Mouse (Mus musculus): ENCODE measurements around the gene Tmem132b. TPM values are rescaled to one million over a fixed set of nuclear protein-coding genes. Genes with fewer than 3 reads are reported as not detected.

Tmem132b gene
- total and polyA plus RNA-seq, 3 experiments, result not detected

DNA sequence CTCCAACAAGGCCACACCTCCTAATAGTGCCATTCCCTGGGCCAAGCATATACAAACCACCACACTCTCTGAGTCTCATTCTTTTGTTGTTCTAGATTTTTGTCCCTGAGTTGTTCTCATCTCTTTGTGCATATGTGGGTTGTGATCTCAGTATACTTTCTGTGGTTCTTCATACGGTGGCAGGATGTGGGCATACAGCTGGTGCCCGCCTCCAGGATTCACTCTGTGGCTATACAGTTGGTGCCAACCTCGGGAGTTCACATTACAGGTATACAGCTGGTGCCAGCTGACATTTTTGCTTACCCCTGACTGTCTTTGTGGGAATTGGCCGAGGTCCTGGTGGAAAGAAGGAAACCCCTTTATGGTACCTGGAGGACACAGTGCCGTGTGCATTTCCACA lies 53.6 kb downstream of the Tmem132b start:
- DNase-seq (ENCODE audit: extremely low read depth), result no peak
- Histone ChIP-seq H3K9me3 (replicated peaks; ENCODE audit: low read length) (peaks cover 2% of the 10 kb centered on the region), H3K4me1 (ENCODE audit: control insufficient read depth in 1 of 2, insufficient read depth in 2 of 2) (no peaks in the 10 kb centered on the region), H3K36me3 (replicated peaks in 1 of 2; ENCODE audit: control insufficient read depth in 1 of 2, insufficient read depth in 1 of 2, low read length in 1 of 2) (no peaks in the 10 kb centered on the region), H3K79me2 (replicated peaks; ENCODE audit: control insufficient read depth, extremely low read depth, insufficient read depth, poor library complexity, severe bottlenecking) (no peaks in the 10 kb centered on the region), H3K9ac (ENCODE audit: insufficient read depth, low read depth) (no peak overlapping the region), H3K27ac (ENCODE audit: insufficient read depth, low read depth) (no peak overlapping the region), H3K4me3 (replicated peaks in 1 of 3; ENCODE audit: low read depth in 2 of 3, low read length in 2 of 3, poor library complexity in 1 of 3) (no peak overlapping the region), H3K27me3 (replicated peaks) (peaks cover 39% of the 10 kb centered on the region), H3K4me2 (ENCODE audit: insufficient read depth, low read depth, poor library complexity, severe bottlenecking) (no peak overlapping the region)
- in situ Hi-C loops (cut with MboI; ENCODE audit: low pct_ligation_motif_present, low pct_unique_long_range_greater_than_20kb, low sequenced_read_pairs) (no loop called here), dilution Hi-C loops (cut with MboI; ENCODE audit: extremely low pct_ligation_motif_present, extremely low pct_unique_long_range_greater_than_20kb, low sequenced_read_pairs) (no loop called here)
- TF ChIP-seq IRF4 (IDR thresholded peaks at IDR 0.05; ENCODE audit: low read depth, low read length) (no peak), ELF1 (IDR thresholded peaks at IDR 0.05; ENCODE audit: low read depth, low read length) (no peak), RAD21 (IDR thresholded peaks at IDR 0.05; ENCODE audit: low read depth, low read length) (no peak), BHLHE40 (IDR thresholded peaks at IDR 0.05; ENCODE audit: low read depth, low read length) (no peak), HCFC1 (IDR thresholded peaks at IDR 0.05; ENCODE audit: low read depth, low read length) (no peak), TBP (conservative IDR thresholded peaks at IDR 0.05; ENCODE audit: low read depth, low read length) (no peak), PAX5 (IDR thresholded peaks at IDR 0.05; ENCODE audit: low read length) (no peak), ZKSCAN1 (IDR thresholded peaks at IDR 0.05; ENCODE audit: borderline replicate concordance, low read depth, low read length) (no peak), MEF2A (IDR thresholded peaks at IDR 0.05; ENCODE audit: borderline replicate concordance, low read depth, low read length) (no peak), MYC (IDR thresholded peaks at IDR 0.05; ENCODE audit: low read depth, low read length) (no peak), GABPA (IDR thresholded peaks at IDR 0.05; ENCODE audit: insufficient replicate concordance, low read depth, low read length) (no peak), RCOR1 (conservative IDR thresholded peaks at IDR 0.05; ENCODE audit: low read depth, low read length) (no peak), CTCF (conservative IDR thresholded peaks at IDR 0.05 in 1 of 2, IDR thresholded peaks at IDR 0.05 in 1 of 2; ENCODE audit: low read depth in 2 of 2, low read length in 2 of 2) (no peak), CHD2 (IDR thresholded peaks at IDR 0.05; ENCODE audit: low read length) (no peak)

DNA sequence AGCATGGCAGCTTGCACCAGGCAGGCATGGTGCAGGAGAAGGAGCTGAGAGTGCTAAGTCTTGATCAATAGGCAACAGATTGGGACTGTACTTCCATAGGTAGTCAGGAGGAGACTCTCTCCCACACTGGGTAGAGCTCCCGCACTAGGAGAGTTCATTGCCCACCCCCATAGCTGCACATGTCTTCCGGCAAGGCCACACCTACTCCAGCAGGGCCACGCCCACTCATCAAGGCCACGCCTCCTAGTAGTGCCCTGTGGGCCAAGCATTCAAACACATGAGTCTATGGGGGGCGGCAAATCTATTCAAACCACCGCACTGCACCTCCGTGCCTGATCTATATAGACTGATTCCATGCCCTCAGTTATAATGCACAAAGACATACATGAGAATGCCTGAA lies 56.6 kb downstream of the Tmem132b start:
- dilution Hi-C loops (cut with MboI; ENCODE audit: extremely low pct_ligation_motif_present, extremely low pct_unique_long_range_greater_than_20kb, low sequenced_read_pairs), result no loop called here
- no peak overlapping the region for H3K4me2 ChIP-seq (ENCODE audit: insufficient read depth, low read depth, poor library complexity, severe bottlenecking)
- H3K27me3 ChIP-seq (replicated peaks), result peaks cover 28% of the 10 kb centered on the region
- H3K4me3 ChIP-seq (replicated peaks in 1 of 3; ENCODE audit: low read depth in 2 of 3, low read length in 2 of 3, poor library complexity in 1 of 3), result no peak overlapping the region
- H3K27ac ChIP-seq (ENCODE audit: insufficient read depth, low read depth), result no peak overlapping the region
- no peak for DNase-seq (ENCODE audit: extremely low read depth)
- no peak overlapping the region for H3K9ac ChIP-seq (ENCODE audit: insufficient read depth, low read depth)
- TF ChIP-seq JUN (IDR thresholded peaks at IDR 0.05; ENCODE audit: insufficient read depth, low read depth, low read length), result no peak
- no peak for TF ChIP-seq NELFE (IDR thresholded peaks at IDR 0.05; ENCODE audit: low read depth, low read length)
- no peak for TF ChIP-seq ZKSCAN1 (IDR thresholded peaks at IDR 0.05; ENCODE audit: borderline replicate concordance, low read depth, low read length)
- no peak for TF ChIP-seq USF1 (IDR thresholded peaks at IDR 0.05; ENCODE audit: low read depth, low read length)
- no peak for TF ChIP-seq MYC (IDR thresholded peaks at IDR 0.05; ENCODE audit: low read depth, low read length)
- TF ChIP-seq MAZ (IDR thresholded peaks at IDR 0.05; ENCODE audit: low read depth, low read length), result no peak
- TF ChIP-seq RCOR1 (conservative IDR thresholded peaks at IDR 0.05; ENCODE audit: low read depth, low read length), result no peak
- no peak for TF ChIP-seq ETS1 (conservative IDR thresholded peaks at IDR 0.05; ENCODE audit: low read depth, low read length)
- TF ChIP-seq TCF12 (IDR thresholded peaks at IDR 0.05; ENCODE audit: low read depth, low read length), result no peak
- TF ChIP-seq IRF4 (IDR thresholded peaks at IDR 0.05; ENCODE audit: low read depth, low read length), result no peak
- no peak for TF ChIP-seq MAX (IDR thresholded peaks at IDR 0.05; ENCODE audit: low read length)
- TF ChIP-seq CTCF (conservative IDR thresholded peaks at IDR 0.05 in 1 of 2, IDR thresholded peaks at IDR 0.05 in 1 of 2; ENCODE audit: low read depth in 2 of 2, low read length in 2 of 2), result no peak
- TF ChIP-seq CHD2 (IDR thresholded peaks at IDR 0.05; ENCODE audit: low read length), result no peak
- no peak for TF ChIP-seq E2F4 (IDR thresholded peaks at IDR 0.05; ENCODE audit: insufficient replicate concordance, low read depth, low read length)
- TF ChIP-seq CHD1 (IDR thresholded peaks at IDR 0.05; ENCODE audit: low read depth, low read length), result no peak
- TF ChIP-seq GABPA (IDR thresholded peaks at IDR 0.05; ENCODE audit: insufficient replicate concordance, low read depth, low read length), result no peak
- TF ChIP-seq USF2 (conservative IDR thresholded peaks at IDR 0.05; ENCODE audit: low read depth, low read length), result no peak
- in situ Hi-C loops (cut with MboI; ENCODE audit: low pct_ligation_motif_present, low pct_unique_long_range_greater_than_20kb, low sequenced_read_pairs), result no loop called here
- H3K36me3 ChIP-seq (replicated peaks in 1 of 2; ENCODE audit: control insufficient read depth in 1 of 2, insufficient read depth in 1 of 2, low read length in 1 of 2), result no peaks in the 10 kb centered on the region
- H3K9me3 ChIP-seq (replicated peaks; ENCODE audit: low read length), result no peaks in the 10 kb centered on the region
- H3K79me2 ChIP-seq (replicated peaks; ENCODE audit: control insufficient read depth, extremely low read depth, insufficient read depth, poor library complexity, severe bottlenecking), result no peaks in the 10 kb centered on the region
- H3K4me1 ChIP-seq (ENCODE audit: control insufficient read depth in 1 of 2, insufficient read depth in 2 of 2), result no peaks in the 10 kb centered on the region
